Mouse (Mus musculus): ENCODE measurements around the gene Cbfa2t2. TPM values are rescaled to one million over a fixed set of nuclear protein-coding genes. Genes with fewer than 3 reads are reported as not detected.

Gene Cbfa2t2
- polyA plus RNA-seq, 1 experiment, result 32.9 TPM

DNA sequence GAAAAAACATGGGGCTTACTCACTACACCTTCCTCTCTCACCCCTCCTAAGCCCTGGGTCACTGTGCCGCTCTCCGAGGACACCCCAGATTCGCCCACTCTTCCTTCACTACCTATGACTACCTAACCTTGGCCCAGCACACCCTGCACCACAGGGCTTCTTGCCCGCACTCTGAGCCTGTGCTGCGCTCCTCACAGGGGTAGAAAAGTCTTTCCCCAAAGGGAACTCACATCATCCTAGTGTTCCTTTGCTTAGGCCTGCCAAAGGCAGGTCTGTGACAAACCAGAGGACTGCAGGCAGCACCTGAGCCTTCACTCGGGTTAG is 141.4 kb downstream of the Cbfa2t2 start:
- no peak overlapping the region for H3K27ac ChIP-seq (ENCODE audit: insufficient read depth, low read length)
- H3K4me1 ChIP-seq (ENCODE audit: control insufficient read depth, insufficient read depth, low read length), result no peaks in the 10 kb centered on the region
- TF ChIP-seq POLR2A (IDR thresholded peaks at IDR 0.05; ENCODE audit: extremely low read depth, insufficient read depth, low read length) (no peak), CTCF (IDR thresholded peaks at IDR 0.05; ENCODE audit: extremely low read depth, insufficient read depth, low read length) (no peak)
- H3K4me3 ChIP-seq (ENCODE audit: insufficient read depth, low read length), result no peak overlapping the region

DNA sequence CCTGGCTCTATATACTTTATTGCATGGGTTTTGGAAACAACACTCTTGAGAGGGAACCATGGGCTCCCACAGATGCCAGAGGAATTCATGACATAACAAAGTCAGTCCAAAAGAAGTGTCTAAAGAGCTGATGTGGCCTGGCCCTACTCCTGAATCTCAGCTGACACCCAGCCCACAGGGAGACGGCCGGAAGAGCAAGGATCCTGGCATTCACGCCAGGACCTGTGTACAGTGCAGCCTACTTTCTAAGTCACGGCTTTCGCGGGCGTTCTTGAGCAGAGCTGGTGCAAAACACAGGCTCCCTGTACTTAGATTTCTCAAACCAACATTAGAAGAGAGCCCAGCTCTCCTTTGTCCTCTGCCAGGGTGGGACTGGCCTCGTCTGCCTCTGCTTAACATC is 144.3 kb downstream of the Cbfa2t2 start:
- no peak for TF ChIP-seq POLR2A (IDR thresholded peaks at IDR 0.05; ENCODE audit: extremely low read depth, insufficient read depth, low read length)
- TF ChIP-seq CTCF (IDR thresholded peaks at IDR 0.05; ENCODE audit: extremely low read depth, insufficient read depth, low read length), result no peak
- Histone ChIP-seq H3K4me3 (ENCODE audit: insufficient read depth, low read length) (no peak overlapping the region), H3K27ac (ENCODE audit: insufficient read depth, low read length) (no peak overlapping the region), H3K4me1 (ENCODE audit: control insufficient read depth, insufficient read depth, low read length) (peaks cover 6% of the 10 kb centered on the region)

DNA sequence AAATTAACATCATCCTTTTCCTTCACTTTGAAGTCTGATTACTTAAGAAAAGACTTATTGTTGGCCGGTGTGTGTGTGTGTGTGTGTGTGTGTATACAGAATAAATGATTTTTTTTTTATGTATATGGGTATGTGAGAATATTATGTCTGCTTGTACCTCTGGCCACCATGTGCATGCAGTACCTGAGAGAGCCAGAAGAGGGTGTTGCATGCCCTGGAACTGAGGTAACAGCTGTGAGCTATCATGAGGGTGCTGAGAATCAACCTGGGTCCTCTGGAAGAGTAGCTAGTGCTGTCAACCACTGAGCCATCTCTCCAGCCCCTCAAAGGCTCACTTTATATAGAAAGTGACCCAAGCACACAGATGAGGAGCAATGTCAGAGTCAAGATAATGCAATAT is 145.1 kb downstream of the Cbfa2t2 start:
- no peak overlapping the region for H3K4me3 ChIP-seq (ENCODE audit: insufficient read depth, low read length)
- TF ChIP-seq POLR2A (IDR thresholded peaks at IDR 0.05; ENCODE audit: extremely low read depth, insufficient read depth, low read length), result no peak
- no peak for TF ChIP-seq CTCF (IDR thresholded peaks at IDR 0.05; ENCODE audit: extremely low read depth, insufficient read depth, low read length)

DNA sequence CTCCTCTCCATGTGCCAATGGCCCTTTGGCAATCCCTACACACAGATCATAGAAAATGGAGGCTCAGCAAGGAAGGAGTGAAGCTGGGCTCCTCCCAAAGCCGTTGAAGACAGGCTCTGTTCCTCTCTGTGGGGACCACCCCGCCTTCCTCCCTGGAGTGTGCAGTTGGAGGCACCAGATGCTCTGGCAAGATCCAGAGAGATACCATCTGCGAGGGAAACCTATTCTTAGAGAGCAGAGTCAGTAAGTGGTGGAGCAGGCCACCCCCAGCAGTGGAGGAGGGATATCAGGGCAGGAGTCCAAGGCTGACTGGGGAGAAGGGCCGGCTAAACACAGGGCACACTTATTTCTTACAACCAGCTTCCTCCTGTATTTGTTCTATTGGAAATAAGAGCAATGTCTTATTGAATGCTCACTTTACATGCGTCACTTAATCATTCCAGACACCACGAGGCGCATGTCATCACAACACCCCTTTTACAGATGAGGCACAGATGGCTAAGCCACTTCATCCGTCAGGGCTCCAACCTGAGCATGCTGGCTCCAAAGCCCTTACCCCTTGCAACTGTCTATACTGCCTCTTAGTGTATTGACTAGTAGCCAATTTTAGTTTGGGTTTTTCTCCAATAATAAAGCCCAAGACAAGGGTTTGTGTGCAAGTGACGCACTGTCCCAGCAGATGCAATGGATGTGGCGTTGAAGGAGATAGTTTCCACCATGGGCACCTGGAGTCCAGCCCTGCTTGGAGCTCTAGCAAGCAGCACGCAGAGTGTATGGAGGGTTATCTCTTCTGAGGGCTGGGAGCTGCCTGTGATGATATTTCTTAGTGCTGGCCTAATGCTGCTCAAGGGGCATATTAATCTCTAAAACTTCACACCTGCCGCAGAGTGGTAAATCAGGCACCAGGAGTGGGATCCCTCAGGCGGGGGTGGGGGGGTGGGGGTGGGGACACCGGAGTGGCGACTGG is 147.9 kb downstream of the Cbfa2t2 start:
- no peak for TF ChIP-seq CTCF (IDR thresholded peaks at IDR 0.05; ENCODE audit: extremely low read depth, insufficient read depth, low read length)
- no peak for TF ChIP-seq POLR2A (IDR thresholded peaks at IDR 0.05; ENCODE audit: extremely low read depth, insufficient read depth, low read length)
- no peak overlapping the region for H3K4me3 ChIP-seq (ENCODE audit: insufficient read depth, low read length)
- no peak overlapping the region for H3K27ac ChIP-seq (ENCODE audit: insufficient read depth, low read length)
- H3K4me1 ChIP-seq (ENCODE audit: control insufficient read depth, insufficient read depth, low read length), result peaks cover 7% of the 10 kb centered on the region

More for the DNA sequence above, 145.1 kb downstream of the Cbfa2t2 start:
- H3K27ac ChIP-seq (ENCODE audit: insufficient read depth, low read length), result no peak overlapping the region
- H3K4me1 ChIP-seq (ENCODE audit: control insufficient read depth, insufficient read depth, low read length), result peaks cover 6% of the 10 kb centered on the region

DNA sequence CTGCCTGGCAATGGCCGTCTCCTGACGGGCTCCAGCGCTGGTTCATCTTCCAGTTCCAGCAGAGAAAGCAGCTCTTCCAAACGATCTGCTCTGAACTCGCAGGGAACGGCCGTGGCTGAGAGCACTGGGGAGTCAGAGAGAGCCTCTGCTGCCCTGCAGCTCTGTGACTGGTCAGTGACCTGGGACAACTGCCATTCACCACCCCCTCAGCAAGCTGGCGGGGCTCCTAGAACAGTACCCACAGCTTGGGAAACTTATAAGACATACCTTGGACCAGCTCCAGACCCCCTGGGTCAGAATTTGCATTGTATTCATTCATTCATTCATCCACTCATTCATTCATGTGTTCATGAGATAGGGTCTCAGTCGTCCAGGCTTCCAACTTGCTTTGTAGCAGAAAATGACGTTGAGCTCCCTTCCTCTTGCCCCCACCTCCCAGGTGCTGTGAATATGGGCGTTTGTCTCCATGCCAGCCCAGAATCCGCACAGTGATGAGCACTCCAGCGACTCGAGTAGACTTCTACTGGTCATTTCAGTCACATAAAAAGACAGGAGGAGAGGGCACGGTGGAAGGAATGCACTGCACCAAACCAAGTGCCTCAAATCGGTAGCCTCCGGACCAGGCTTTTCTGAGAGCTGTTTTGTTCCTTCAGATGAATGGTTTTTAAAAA is 148.8 kb downstream of the Cbfa2t2 start:
- no peak overlapping the region for H3K4me3 ChIP-seq (ENCODE audit: insufficient read depth, low read length)
- TF ChIP-seq CTCF (IDR thresholded peaks at IDR 0.05; ENCODE audit: extremely low read depth, insufficient read depth, low read length) (no peak), POLR2A (IDR thresholded peaks at IDR 0.05; ENCODE audit: extremely low read depth, insufficient read depth, low read length) (no peak)
- peaks cover 7% of the 10 kb centered on the region for H3K4me1 ChIP-seq (ENCODE audit: control insufficient read depth, insufficient read depth, low read length)
- no peak overlapping the region for H3K27ac ChIP-seq (ENCODE audit: insufficient read depth, low read length)

DNA sequence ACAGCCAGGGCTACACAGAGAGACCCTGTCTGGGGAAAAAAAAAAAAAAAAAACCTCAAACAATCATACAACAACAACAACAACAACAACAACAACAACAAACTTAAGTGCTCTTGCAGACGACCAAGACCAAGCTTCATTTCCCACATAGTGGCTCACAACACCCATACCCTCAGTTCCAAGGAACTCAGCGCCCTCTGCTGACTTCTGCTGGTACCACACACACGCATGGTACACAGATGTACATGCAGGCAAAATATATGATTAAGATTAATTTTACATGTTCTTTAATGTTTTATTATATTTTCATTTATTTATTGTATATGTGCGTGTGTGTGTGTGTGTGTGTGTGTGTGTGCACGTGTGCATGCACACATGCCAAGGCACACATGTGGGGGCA is 150.1 kb downstream of the Cbfa2t2 start:
- Histone ChIP-seq H3K27ac (ENCODE audit: insufficient read depth, low read length) (no peak overlapping the region), H3K4me1 (ENCODE audit: control insufficient read depth, insufficient read depth, low read length) (peaks cover 7% of the 10 kb centered on the region), H3K4me3 (ENCODE audit: insufficient read depth, low read length) (no peak overlapping the region)
- TF ChIP-seq POLR2A (IDR thresholded peaks at IDR 0.05; ENCODE audit: extremely low read depth, insufficient read depth, low read length) (no peak), CTCF (IDR thresholded peaks at IDR 0.05; ENCODE audit: extremely low read depth, insufficient read depth, low read length) (peak; percentile 46)

Other genes with a start within 250 kb of the Cbfa2t2 start
- gene Bpifb1, start 245.7 kb upstream of the Cbfa2t2 start, polyA plus RNA-seq (2012; rRNA removed), result 0.08 and 0.10 TPM in 2 replicates
- gene Bpifb5, start 212.7 kb upstream of the Cbfa2t2 start, polyA plus RNA-seq (2012; rRNA removed), result 0.21 TPM in 1 of 2 replicates, not detected in the other
- not detected in 2 replicates for gene Bpifb9a, start 178.6 kb upstream of the Cbfa2t2 start, polyA plus RNA-seq (2012; rRNA removed)
- not detected in 2 replicates for gene Bpifb9b, start 129.3 kb upstream of the Cbfa2t2 start, polyA plus RNA-seq (2012; rRNA removed)
- 14.9 and 17.7 TPM in 2 replicates for gene Cdk5rap1, start 63.5 kb upstream of the Cbfa2t2 start, polyA plus RNA-seq (2012; rRNA removed)
- gene Snta1, start 28.4 kb upstream of the Cbfa2t2 start, polyA plus RNA-seq (2012; rRNA removed), result 36.2 and 37.7 TPM in 2 replicates
- gene 1700003F12Rik, start 110.6 kb downstream of the Cbfa2t2 start, polyA plus RNA-seq (2012; rRNA removed), result 0.94 and 1.0 TPM in 2 replicates
- gene Actl10, start 115.3 kb downstream of the Cbfa2t2 start, polyA plus RNA-seq (2012; rRNA removed), result not detected in 2 replicates
- gene Necab3, start 122.4 kb downstream of the Cbfa2t2 start, polyA plus RNA-seq (2012; rRNA removed), result 122 and 131 TPM in 2 replicates
- gene E2f1, start 133.4 kb downstream of the Cbfa2t2 start, polyA plus RNA-seq (2012; rRNA removed), result 14.2 and 15.2 TPM in 2 replicates
- gene Pxmp4, start 167.2 kb downstream of the Cbfa2t2 start, polyA plus RNA-seq (2012; rRNA removed), result 20.9 and 21.5 TPM in 2 replicates
- 11.4 and 11.7 TPM in 2 replicates for gene Zfp341, start 176.8 kb downstream of the Cbfa2t2 start, polyA plus RNA-seq (2012; rRNA removed)
- 0.26 TPM in 1 of 2 replicates, not detected in the other for gene 4930519P11Rik, start 177.0 kb downstream of the Cbfa2t2 start, polyA plus RNA-seq (2012; rRNA removed)
- 297 and 298 TPM in 2 replicates for gene Chmp4b, start 215.2 kb downstream of the Cbfa2t2 start, polyA plus RNA-seq (2012; rRNA removed)

Data from cortical plate, adult 2 months (tissue).